Mouse (Mus musculus): Measurements from ENCODE around the gene Cenpp. TPM values are rescaled to one million over a fixed set of nuclear protein-coding genes. Genes with fewer than 3 reads are reported as not detected.

Gene Cenpp
- total and polyA plus RNA-seq, 2 experiments from 2014 or later, result 2.1 to 16.2 TPM

DNA sequence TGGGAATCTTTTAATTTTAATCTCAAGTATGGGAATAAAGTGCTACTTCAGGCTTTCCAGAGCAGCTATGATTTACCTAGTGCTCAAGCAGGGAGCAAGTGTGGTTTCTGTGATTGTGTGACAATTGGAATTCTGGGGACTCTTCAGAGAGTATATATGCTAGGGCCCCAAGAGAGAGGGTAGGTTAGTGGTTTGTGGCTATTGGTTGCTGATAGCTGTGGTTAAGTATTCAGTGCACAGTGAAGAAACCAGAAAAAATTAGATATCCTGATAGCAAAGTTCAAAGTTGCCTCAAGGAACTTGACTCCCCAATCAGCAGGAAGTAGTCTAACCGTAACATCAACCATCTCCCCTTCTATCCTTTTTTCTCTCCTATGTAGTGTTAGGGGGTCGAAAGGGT lies 25.2 kb upstream of the Cenpp start:
- H3K4me3 ChIP-seq (ENCODE audit: low read depth, low read length), result no peak overlapping the region
- WGBS, result 81% methylated on average over 2 of the region's 2 CpGs
- DNase-seq (ENCODE audit: low spot score) (no peak), ATAC-seq (ENCODE audit: insufficient read depth, low read depth) (no peak)
- H3K27me3 ChIP-seq (ENCODE audit: control insufficient read depth, insufficient read depth, low read length), result no peaks in the 10 kb centered on the region
- peaks cover 8% of the 10 kb centered on the region; the same call in 1 of the 2 replicates for H3K4me1 ChIP-seq (ENCODE audit: control insufficient read depth, insufficient read depth)
- H3K4me2 ChIP-seq (ENCODE audit: low read depth, low read length), result no peak overlapping the region
- H3K36me3 ChIP-seq (replicated peaks; ENCODE audit: control insufficient read depth, insufficient read depth, low read length), result peaks cover 49% of the 10 kb centered on the region
- no peak for TF ChIP-seq CTCF (IDR thresholded peaks at IDR 0.05; ENCODE audit: low read depth)
- TF ChIP-seq EP300 (IDR thresholded peaks at IDR 0.05; ENCODE audit: low read depth), result no peak
- no peaks in the 10 kb centered on the region for H3K9me3 ChIP-seq (replicated peaks; ENCODE audit: control insufficient read depth, low read length)
- H3K27ac ChIP-seq (ENCODE audit: low read depth), result no peak overlapping the region
- H3K9ac ChIP-seq (replicated peaks; ENCODE audit: low read depth, low read length), result no peak overlapping the region

DNA sequence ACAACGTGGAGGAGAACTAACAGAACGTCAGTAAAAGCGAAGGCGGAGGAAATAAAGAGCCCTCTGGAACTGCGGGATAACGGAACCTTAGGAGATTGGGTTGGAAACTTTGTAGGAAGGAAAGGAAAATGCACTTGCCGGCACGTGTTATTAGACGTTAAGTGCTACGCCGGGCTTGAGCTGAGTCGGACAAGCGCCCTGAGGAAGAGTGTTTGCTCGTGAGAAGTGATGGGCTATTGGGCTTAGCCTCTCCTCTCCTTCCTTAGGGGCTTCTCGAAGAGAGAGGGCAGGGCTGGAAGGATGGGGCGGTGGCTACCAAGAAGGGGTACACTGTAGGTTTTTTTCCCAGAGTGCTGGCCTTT lies 576 bp upstream of the Cenpp start:
- DNase-seq (ENCODE audit: low spot score), result no peak
- H3K4me3 ChIP-seq (ENCODE audit: low read depth, low read length), result peak overlapping the region; percentile 69

DNA sequence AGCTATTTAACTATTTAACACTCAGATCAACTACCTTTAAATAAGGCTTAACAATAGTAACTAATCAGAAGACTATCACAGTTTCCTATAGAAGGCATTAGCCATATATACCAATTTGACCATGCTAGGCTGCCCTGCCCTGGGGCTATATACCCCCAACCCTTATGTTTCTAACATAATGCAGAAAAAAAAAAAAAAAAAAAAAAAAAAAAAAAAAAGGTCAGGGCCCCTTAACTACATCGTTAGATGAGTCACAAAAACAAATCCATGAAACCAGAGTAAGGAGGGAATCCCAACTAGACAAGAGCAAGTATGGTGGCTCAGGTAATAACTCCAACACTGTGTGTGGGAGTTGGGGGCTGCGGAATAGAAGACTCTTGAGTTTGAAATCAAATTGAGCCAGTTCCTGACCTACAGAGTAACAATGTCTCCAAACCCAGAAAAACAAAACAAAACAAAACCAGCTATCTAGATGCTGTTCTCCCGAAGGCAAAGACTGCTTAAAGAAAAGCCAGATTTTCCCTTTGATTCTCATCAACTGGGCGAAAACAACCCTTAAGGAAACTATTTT lies 719 bp downstream of the Cenpp start:
- Histone ChIP-seq H3K9me3 (replicated peaks; ENCODE audit: control insufficient read depth, low read length) (no peaks in the 10 kb centered on the region), H3K4me2 (ENCODE audit: low read depth, low read length) (peak overlapping the region; percentile 98), H3K27ac (ENCODE audit: low read depth) (no peak overlapping the region), H3K4me1 (ENCODE audit: control insufficient read depth, insufficient read depth) (peaks cover 14% of the 10 kb centered on the region), H3K36me3 (replicated peaks; ENCODE audit: control insufficient read depth, insufficient read depth, low read length) (peaks cover 11% of the 10 kb centered on the region; the same call in 1 of the 2 replicates), H3K4me3 (ENCODE audit: low read depth, low read length) (peak overlapping the region; percentile 69), H3K27me3 (ENCODE audit: control insufficient read depth, insufficient read depth, low read length) (no peaks in the 10 kb centered on the region), H3K9ac (replicated peaks; ENCODE audit: low read depth, low read length) (peak overlapping the region; percentile 44)
- TF ChIP-seq CTCF (IDR thresholded peaks at IDR 0.05; ENCODE audit: low read depth), result no peak
- no peak for TF ChIP-seq EP300 (IDR thresholded peaks at IDR 0.05; ENCODE audit: low read depth)
- no peak for ATAC-seq (ENCODE audit: insufficient read depth, low read depth)
- 2% methylated on average over 4 of the region's 4 CpGs for WGBS
- DNase-seq (ENCODE audit: low spot score), result no peak

More for the DNA sequence above, 576 bp upstream of the Cenpp start:
- H3K27me3 ChIP-seq (ENCODE audit: control insufficient read depth, insufficient read depth, low read length), result no peaks in the 10 kb centered on the region
- H3K9me3 ChIP-seq (replicated peaks; ENCODE audit: control insufficient read depth, low read length), result no peaks in the 10 kb centered on the region
- H3K9ac ChIP-seq (replicated peaks; ENCODE audit: low read depth, low read length), result peak overlapping the region; percentile 44
- ATAC-seq (ENCODE audit: insufficient read depth, low read depth), result peak; percentile 79
- H3K4me1 ChIP-seq (ENCODE audit: control insufficient read depth, insufficient read depth), result peaks cover 14% of the 10 kb centered on the region
- H3K4me2 ChIP-seq (ENCODE audit: low read depth, low read length), result peak overlapping the region; percentile 74
- H3K27ac ChIP-seq (ENCODE audit: low read depth), result peak overlapping the region; percentile 77
- under 1% methylated on average over 16 of the region's 16 CpGs for WGBS
- TF ChIP-seq EP300 (IDR thresholded peaks at IDR 0.05; ENCODE audit: low read depth) (peak; percentile 73; the same call in 1 of the 2 replicates), CTCF (IDR thresholded peaks at IDR 0.05; ENCODE audit: low read depth) (no peak)
- H3K36me3 ChIP-seq (replicated peaks; ENCODE audit: control insufficient read depth, insufficient read depth, low read length), result peaks cover 14% of the 10 kb centered on the region

DNA sequence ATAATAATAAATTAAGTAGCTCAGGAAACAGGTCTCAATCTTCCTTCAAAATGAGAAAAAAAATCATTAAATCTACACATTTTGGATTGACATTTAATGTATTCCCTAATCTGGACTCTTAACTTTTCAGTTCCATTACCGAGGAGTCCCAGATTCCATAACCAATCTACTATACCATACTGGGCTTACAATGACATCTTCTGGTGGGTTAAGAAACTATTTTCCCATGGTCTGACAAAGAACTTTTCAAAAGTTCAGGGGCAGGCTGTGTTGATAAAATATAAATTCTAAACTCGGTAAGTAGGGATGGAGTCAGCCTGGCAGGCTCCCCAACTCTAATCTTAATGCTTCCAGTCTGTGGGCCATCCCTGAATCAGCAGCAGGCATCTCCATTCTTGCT lies 1.4 kb downstream of the Cenpp start:
- Histone ChIP-seq H3K36me3 (replicated peaks; ENCODE audit: control insufficient read depth, insufficient read depth, low read length) (peaks cover 7% of the 10 kb centered on the region; the same call in 1 of the 2 replicates), H3K4me2 (ENCODE audit: low read depth, low read length) (peak overlapping the region; percentile 98; the same call in 1 of the 2 replicates), H3K27ac (ENCODE audit: low read depth) (no peak overlapping the region), H3K9me3 (replicated peaks; ENCODE audit: control insufficient read depth, low read length) (no peaks in the 10 kb centered on the region), H3K4me1 (ENCODE audit: control insufficient read depth, insufficient read depth) (peaks cover 14% of the 10 kb centered on the region), H3K4me3 (ENCODE audit: low read depth, low read length) (no peak overlapping the region), H3K27me3 (ENCODE audit: control insufficient read depth, insufficient read depth, low read length) (no peaks in the 10 kb centered on the region), H3K9ac (replicated peaks; ENCODE audit: low read depth, low read length) (no peak overlapping the region)
- no peak for ATAC-seq (ENCODE audit: insufficient read depth, low read depth)
- 23% methylated on average over 2 of the region's 2 CpGs for WGBS
- peak; percentile 25; the same call in 1 of the 2 replicates for TF ChIP-seq CTCF (IDR thresholded peaks at IDR 0.05; ENCODE audit: low read depth)
- TF ChIP-seq EP300 (IDR thresholded peaks at IDR 0.05; ENCODE audit: low read depth), result no peak
- DNase-seq (ENCODE audit: low spot score), result no peak

DNA sequence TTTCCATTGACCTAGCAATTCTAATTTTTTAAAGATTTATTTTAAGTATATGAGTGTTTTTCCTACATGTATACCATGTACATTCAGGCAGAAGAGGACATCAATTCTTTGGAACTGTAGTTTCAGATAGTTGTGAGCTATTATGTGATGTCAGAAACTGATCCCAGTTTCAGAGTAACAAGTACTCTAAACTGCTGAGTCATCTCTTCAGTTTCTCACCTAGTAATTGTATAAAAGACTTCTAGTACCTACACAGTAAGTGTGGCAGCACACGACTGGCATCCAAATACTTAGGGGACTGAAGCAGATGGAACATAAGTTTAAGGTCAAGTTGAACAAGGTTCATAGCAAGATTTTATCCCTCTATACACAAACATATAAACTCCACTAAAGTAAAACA lies 6.6 kb downstream of the Cenpp start:
- ATAC-seq (ENCODE audit: insufficient read depth, low read depth), result no peak
- no peak for DNase-seq (ENCODE audit: low spot score)
- Histone ChIP-seq H3K4me1 (ENCODE audit: control insufficient read depth, insufficient read depth) (0 out of 2 replicates have a peak, but pooled peaks cover 3% of the 10 kb centered on the region), H3K4me3 (ENCODE audit: low read depth, low read length) (no peak overlapping the region), H3K36me3 (replicated peaks; ENCODE audit: control insufficient read depth, insufficient read depth, low read length) (no peaks in the 10 kb centered on the region), H3K9ac (replicated peaks; ENCODE audit: low read depth, low read length) (no peak overlapping the region), H3K4me2 (ENCODE audit: low read depth, low read length) (no peak overlapping the region), H3K27me3 (ENCODE audit: control insufficient read depth, insufficient read depth, low read length) (no peaks in the 10 kb centered on the region), H3K27ac (ENCODE audit: low read depth) (no peak overlapping the region), H3K9me3 (replicated peaks; ENCODE audit: control insufficient read depth, low read length) (no peaks in the 10 kb centered on the region)
- 83% methylated on average over 1 of the region's 1 CpGs for WGBS
- TF ChIP-seq EP300 (IDR thresholded peaks at IDR 0.05; ENCODE audit: low read depth) (no peak), CTCF (IDR thresholded peaks at IDR 0.05; ENCODE audit: low read depth) (no peak)
